Mouse (Mus musculus) thymus, adult 18-20 months (tissue): ENCODE data around the gene Heatr3.

Experiments
- DNase-seq, 2 experiments: peaks; one replicate each; pipeline ENCODE4 v3.0.0; 2022; ENCODE audit warnings: mixed read lengths in 2 of 2

Heatr3 gene

DNA sequence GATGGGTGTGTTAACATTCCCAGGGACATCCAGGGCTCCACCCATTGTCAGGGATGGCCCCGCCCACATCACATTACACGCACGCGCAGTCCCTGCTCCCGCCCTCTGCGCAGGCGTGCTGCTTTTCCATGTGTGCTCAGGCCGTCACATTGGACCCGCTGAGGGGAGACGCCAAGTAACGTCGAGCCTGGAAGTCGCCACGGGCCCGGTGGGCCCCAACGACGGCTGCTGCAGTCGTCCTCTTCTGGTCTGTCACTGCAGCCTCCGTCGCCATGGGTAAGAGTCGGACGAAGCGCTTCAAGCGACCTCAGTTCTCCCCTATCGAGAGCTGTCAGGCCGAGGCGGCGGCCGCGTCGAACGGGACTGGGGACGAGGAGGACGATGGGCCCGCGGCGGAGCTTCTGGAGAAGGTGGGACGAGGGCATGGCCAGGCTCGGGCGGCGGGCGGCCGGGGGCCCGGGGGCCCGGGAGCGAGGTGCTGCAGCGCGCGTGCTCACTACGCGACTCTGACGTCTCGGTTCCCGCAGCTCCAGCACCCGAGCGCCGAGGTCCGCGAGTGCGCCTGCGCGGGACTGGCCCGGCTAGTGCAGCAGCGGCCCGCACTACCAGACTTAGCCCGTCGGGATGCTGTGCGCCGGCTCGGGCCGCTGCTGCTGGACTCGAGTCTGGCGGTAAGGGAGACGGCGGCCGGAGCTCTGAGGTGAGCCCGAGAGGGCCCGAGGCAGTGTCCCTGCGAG is at the start of gene Heatr3:
Gene Heatr3 (plus strand): TSS at position 108 of the 737 bp plus-strand sequence.
- peak; percentile 75 to 80 for DNase-seq

DNA sequence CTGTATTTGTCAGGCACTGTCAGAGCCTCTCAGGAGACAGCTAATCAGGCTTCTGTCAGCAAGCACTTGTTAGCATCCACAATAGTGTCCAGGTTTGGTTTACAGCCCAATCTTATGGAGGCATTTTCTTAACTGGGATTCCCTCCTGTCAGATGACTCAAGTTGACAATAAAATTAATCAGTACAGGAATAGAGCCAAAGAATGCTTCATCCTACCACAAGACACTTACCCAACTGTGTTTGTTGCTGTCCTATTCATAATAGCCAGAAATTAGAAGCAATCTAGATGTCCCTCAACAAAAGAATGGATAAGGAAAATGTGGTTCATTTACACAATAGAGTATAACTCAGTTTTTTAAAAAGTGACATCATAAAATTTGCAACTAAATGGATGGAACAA is 49.6 kb upstream of the Heatr3 start:
- DNase-seq = no peak

DNA sequence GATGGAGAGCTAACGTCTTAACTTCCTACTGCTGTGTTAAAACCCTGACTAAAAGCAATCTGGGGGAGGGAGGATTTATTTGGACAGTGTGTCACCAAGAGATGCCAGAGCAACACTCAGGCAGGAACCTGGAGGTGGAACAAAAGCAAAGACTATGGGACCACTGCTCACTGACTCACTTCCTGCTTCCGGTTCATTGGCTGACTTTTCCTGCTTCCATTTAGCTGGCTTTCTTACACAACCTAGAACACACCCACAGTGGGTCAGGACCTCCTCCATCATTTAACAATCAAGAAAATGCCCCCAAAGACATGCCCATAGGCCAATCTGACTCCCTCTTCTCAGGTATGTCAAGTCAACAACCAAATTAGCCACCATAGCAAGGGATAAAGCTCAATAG is 46.0 kb upstream of the Heatr3 start:
- DNase-seq = no peak

- no peak for DNase-seq
Measured at GRCm38 (mm10) chr8:88093367-88093766, 44.3 kb upstream of the Heatr3 start.

DNA sequence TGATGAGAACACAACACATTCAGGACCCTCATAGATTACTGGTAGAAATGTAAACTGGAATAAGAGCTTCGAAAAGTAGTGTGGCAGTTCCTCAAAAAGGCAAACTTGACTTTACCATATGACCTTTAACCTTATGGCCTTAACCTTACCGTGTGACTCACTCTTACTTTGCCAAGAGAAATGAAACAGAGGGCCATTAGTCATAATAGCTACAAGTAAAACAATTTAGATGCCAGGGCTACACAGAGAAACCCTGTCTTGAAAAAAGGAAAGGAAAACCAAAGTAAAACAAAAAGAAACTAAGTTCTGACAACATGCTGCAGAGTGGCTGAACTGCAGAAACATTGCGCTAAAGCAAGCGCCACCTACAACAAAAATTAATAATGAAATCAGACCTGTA is 38.8 kb upstream of the Heatr3 start:
- no peak for DNase-seq

DNA sequence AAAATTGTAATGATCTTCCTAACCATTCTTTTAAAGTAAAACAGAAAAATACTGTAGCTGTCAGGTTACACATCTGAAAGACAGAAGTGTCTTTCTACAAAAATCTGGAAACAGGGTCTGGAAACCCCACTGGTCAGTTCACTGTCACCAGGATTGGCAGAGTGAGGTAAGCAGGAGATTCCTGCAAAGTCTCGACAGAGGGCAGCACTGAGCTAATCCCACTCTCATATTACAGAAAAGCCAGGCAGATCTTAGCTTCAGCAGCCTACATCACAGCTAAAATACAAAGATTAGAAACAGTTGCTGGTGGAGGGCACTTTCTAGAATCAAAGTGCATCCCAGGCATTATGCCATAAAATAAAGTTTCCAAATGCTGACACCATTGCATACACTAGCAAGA is 38.1 kb upstream of the Heatr3 start:
- no peak for DNase-seq

DNA sequence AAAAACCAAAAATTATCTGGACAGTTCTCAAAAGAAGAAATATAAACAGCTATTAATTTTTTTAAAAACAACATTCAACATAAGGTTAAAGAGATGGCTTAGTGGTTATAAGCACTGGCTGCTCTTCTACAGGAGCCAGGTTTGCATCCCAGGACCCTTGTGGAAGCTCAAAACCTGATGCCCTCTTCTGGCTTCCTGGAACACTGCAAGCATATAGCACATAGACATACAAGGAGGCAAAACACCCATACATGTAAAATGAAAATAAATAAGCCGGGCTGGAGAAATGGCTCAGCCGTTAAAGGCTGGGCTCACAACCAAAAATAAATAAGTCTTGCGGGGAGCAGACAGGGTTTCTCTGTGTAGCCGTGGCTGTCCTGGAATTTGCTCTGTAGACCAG is 28.4 kb upstream of the Heatr3 start:
- no peak for DNase-seq

DNA sequence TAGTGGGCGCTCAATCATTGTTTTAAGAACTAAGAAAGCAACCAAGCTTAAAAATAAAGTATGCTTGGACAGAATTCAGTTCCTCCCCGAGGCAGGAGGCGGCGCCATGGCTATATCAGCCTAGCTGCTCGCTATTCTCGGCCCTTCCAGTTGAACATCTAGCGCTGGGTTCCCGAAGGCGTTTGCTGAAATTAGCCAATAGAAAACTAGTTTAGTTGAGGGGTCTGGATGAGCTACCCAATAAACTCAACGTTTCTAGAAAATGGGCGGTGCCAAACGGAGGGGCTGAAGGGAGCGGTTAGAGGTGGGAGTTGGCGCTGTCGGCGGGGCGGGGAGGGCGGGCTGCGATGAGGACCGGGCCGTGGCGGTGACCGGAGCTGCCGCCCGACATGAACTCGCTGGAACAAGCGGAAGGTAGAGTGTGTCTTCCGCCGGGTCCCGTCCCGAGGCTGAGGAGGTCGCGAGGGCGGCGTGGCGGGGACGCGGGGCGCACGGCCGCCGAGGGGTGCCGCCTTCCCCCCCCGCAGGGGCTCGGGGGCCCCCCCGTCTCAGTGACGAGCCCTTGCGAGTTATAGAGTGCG is 19.1 kb upstream of the Heatr3 start, which contains the start of gene Cnep1r1:
Gene Cnep1r1 (plus strand): TSS at position 314 of the 581 bp plus-strand sequence.
- peak; percentile 85 to 91 for DNase-seq

DNA sequence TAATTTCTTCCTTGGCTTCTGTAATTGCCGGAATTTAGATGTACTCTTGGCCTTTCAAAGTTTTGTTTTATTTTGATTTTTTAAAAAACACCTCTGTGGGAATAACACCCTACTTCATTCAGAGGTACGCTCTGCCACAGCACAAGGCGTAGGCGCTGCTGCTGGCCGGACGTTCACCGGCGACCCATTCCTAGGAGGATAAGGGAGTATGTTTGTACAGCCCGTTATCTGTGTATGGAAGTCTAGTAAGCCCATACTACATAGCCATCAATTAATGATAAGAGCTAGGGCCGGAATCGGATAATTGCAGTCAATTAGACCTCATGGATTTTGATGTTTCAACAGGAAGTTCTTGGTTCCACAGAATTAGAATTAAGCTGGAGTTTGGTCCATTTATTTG is 18.6 kb upstream of the Heatr3 start:
- peak in 1 of 2 experiments; percentile 17 for DNase-seq

DNA sequence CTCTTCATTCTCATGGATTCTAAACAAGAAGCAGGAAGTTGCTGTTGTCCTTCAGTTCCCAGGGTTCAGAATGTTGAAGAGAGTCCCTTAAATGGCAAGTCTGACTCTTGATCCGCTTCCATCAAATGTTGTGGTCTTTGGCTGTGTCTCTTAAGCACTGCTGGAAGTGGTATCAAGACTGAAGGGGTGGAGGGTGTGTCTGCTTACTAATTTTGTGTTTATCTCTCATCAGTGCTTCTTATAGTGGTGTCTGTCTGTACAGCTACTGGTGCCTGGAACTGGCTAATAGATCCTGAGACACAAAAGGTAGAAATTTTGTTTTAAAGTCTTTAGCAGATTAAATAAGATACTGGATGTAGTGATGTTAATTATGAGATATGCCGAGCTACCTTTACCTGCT is 12.8 kb upstream of the Heatr3 start:
- no peak for DNase-seq

- DNase-seq = no peak
Measured at GRCm38 (mm10) chr8:88129397-88129796, 8.3 kb upstream of the Heatr3 start.

DNA sequence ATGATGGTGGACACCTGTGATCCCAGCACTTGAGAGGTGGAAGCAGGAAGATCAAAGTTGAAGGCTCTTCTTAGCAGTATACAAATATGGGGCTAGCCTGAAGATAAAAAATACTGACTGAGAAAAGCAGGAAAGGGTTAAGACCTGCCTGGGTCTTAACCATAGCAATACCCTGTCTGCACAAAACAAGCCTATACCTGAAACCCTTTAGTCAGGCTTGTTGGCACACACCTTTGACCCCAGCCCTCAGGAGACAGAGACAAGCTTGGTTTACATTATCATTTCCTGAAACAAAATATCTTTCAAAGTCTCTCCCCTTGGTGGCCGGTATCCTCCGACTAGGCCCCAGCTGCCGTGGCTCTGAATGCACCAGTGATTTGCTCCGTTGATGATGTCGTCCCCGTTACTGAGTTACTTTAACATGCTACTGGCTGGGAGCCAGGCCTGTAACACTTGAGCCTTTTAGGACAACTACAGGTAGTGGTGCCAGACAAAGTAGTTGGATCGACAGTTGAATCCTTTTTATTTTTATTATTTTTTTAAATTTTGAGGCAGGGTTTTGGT is 6.8 kb upstream of the Heatr3 start:
- DNase-seq = no peak

DNA sequence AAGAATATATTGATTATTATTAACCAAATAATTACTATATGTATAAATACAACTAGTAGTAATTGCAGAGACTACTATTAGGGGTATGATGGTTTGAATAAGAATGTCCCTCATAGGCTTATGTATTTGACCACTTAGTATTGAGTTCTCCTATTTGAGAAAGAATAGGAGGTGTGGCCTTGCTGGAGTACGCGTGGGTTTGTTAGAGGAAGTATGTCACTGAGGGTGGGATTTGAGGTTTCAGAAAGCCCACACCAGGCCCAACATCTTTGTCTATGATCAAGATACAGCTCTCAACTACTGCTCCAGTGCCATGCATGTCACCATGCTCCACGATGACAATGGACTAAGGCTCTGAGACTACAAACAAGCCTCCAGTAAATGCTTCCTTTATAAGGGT is 1.6 kb downstream of the Heatr3 start:
- no peak for DNase-seq

DNA sequence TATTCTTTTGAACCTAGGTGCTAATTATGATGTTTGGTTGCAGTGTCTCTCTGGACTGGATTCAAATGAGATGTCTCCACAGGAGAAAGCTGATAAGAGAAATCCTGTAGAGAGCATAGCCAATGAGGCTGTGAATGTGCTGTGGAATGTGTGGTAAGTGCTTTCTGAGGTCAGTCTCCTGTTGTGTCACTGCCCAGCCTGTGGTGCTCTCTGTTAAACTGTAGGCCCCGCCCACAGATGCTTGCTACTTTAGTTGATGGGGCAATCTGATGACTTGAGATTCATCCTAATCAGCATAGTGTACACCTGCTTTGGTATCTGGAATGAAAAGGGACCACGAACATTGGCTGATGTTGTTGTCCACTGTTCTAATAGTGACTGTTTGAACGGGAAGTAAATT is 4.0 kb downstream of the Heatr3 start:
- no peak for DNase-seq

- DNase-seq = no peak
Measured at GRCm38 (mm10) chr8:88144041-88144440, 6.4 kb downstream of the Heatr3 start.

GRCm38 (mm10) chr8:88150910-88151371 is 13.3 kb downstream of the Heatr3 start:
- no peak for DNase-seq

DNA sequence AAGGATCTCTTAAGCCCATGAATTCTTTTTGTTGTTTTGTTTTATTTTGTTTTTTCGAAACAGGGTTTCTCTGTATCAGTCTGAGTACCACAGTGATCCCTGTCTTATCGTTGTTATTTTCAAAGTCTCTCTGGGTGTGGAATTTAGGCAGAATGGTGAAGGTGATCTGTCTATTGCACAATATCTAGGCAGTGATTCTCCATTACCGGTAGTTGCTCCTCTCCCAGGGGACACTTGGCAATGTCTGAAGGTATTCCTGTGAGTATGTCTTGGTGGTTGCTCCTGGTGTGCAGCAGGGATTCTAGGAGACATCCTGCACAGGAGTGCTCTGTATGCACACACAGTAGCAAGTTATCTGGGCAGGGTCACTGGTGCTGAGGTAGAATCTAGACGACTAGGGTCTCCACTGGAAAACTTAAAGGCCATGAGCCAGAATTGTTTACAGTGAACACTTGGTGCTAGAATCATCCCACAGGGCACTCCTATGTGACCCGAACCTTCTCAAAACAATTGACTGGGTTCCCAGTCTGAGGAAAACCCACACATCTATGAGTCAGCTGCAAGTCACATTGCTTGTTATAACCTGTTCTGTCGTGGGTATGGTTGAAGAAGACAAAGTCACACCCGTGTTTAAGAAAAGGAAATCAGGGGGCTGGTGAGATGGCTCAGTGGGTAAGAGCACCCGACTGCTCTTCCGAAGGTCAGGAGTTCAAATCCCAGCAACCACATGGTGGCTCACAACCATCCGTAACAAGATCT is 22.8 kb downstream of the Heatr3 start:
- DNase-seq = no peak

GRCm38 (mm10) chr8:88161439-88161838 is 23.8 kb downstream of the Heatr3 start:
- DNase-seq = peak; percentile 11 to 27

GRCm38 (mm10) chr8:88175264-88175663 is 37.6 kb downstream of the Heatr3 start:
- no peak for DNase-seq

GRCm38 (mm10) chr8:88177291-88177690 is 39.6 kb downstream of the Heatr3 start:
- no peak for DNase-seq

- no peak for DNase-seq
Measured at GRCm38 (mm10) chr8:88183121-88183520, 45.5 kb downstream of the Heatr3 start.

- no peak for DNase-seq
Measured at GRCm38 (mm10) chr8:88184914-88185313, 47.3 kb downstream of the Heatr3 start.

DNA sequence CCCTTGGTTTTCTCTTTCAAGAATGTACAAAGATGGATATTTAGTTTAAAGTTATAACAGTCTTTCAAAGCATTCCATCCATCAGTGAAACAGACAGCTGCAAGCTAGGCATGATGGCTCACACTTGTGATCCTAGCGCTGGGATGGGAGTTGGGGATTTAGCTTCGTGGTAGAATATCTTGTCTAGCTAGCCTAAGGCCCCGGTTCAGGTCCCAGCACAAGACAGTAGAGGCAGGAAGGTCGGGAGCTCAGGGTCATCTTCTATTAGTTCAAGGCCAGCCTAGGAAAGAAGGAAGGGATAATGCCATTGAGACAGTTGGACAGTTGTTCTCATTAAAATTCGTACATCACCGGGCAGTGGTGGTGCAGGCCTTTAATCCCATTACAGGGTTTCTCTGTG is 48.1 kb downstream of the Heatr3 start:
- DNase-seq = no peak
